Mouse (Mus musculus) inflammation-experienced regulatory T-cells, adult 6 months (primary cell): ENCODE measurements around the gene Nckap5. TPM values are rescaled to one million over a fixed set of nuclear protein-coding genes. Genes with fewer than 3 reads are reported as not detected.
"Not testable (repeated sequence)": the region's sequence is repeated elsewhere in the genome, so short reads cannot be mapped to it uniquely, and the experiment has no call there.

Experiments
- ATAC-seq: one replicate; pipeline ENCODE4 v1.8.0; 2017
- polyA plus RNA-seq, 3 experiments: library from polyadenylated mRNA; unstranded; fragments of 100-300 nt; shearing (Covaris generic); gene quantifications; one replicate each; pipeline ENCODE4 v1.2.1; 2017

Gene Nckap5
- polyA plus RNA-seq, result 1 to 10 TPM in 2 of 3 experiments, under 1 TPM in 1; 0.18 to 1.2 (median 1.1) TPM

DNA sequence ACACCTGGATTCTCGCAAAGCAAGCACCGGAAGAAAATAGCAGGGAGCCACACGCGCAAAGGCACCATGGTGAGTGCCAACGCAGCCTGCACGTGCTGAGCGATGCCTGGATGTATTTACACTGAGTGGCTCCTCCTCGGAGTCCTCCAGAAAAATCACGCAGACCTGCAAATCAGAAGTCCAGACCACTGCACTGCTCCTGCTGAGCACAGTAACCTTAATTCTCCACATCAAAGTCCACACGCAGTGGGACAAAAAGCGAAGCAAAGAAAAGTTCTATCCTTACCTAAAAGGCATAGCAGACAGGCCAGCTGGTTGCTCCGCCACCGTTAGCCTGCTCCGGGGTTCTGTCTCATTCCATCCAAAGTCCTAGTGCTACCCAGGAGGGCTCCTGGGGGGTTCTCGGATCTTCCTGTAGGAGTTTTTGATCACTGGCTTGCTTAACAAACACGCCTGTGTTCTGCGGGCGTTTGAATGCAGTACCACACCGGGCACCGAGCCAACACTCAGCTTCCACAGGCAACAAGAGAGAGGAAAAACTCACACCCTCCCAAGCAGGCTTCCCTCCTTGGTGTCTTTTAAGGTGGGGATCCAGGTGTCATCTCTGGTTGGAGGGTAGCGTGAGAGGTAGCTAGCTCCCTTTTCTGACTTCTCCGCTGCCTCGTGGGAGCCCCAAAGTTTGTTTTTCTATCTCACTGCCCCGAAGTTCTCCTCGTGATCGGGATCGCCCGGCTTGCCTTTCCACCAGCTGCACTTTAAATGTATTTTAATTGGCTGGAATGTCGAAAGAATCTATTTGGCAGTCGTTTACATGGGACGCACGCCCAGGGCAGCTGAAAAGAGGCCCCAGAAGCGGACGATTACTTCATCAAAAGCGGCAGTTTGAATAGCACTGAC, at the start of gene Nckap5:
Gene Nckap5 (minus strand): TSS at position 769 of the 897 bp plus-strand sequence.
- ATAC-seq, result no peak

DNA sequence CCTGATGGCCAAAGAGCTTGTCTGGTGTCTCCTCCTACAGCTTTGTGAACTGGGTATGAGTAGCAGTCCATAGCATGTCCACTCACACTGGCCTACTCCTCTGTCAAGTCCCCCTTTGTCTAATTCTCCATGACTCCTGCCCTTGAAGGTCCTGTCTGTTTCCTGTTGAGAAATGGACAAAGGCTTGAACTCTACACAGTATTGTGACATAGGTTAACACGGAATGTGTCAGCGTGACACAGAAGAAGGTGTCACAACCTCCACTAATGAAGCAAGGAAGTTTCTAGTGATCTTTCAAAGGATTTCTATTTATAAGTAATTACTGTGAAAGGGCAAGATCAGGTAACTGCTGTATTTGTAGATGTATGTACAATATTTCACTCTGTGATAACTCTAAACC, 46.9 kb upstream of the Nckap5 start:
- no peak for ATAC-seq

DNA sequence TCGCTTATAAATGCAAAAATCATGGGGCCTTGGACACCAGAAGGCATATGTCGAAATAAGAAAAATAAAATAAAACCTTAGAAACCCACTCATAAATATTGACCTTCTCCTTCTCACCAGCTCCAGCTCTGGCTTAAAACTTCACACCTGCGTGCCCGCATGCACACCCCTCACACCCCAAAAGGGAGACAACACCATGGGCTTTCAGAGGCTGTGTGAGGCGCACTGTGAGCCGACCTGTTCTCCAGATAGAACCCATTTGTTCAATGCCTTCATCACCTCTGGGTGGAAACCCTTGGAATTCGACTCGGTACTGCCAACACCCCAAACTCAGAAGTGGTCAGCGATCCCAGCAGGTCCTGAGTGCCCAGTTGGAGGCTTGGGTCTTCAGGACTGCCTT, 37.8 kb upstream of the Nckap5 start:
- no peak for ATAC-seq

DNA sequence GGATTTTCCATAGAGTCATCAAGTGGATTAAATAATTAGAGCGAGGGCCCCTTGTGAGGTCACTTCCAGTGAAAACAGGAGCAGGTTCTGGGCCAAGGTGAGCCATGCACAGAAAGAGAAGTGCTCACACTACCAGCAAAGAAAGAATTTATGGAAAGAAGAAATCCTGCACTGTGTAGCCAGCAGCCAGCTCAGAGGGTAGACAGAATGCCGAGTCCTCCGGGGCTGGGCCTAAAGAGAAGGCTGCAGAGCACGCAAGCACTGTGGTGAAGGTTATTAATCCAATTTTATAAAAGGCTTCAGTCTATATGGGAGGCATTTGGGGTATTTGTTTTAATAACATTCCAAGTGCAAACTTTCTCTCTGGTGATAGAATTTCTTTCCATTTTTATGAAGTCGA, 37.3 kb upstream of the Nckap5 start:
- no peak for ATAC-seq

DNA sequence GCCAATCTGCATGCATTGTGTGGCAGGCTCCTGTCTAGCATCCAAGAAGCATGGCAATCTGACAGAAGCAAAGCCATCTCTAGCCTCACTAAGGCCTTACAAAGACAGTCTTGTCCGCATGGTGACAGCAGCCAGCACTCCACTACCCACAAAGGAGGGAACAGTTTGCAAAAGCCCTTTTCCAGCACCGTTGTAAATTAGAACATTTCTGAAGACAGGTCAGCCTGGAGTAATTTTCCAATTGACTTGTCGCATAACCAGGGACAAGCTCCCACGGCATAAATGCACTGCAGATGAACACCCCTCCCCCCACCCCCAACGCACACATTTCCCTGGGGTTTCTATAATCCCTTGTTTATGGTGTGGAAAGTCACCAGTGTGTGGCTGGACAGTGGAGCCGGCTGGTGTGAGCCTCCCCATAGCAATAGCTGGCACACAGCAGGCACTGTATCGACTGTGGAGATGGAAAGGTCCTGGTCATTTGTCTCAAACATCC, 35.0 kb upstream of the Nckap5 start:
- no peak for ATAC-seq

DNA sequence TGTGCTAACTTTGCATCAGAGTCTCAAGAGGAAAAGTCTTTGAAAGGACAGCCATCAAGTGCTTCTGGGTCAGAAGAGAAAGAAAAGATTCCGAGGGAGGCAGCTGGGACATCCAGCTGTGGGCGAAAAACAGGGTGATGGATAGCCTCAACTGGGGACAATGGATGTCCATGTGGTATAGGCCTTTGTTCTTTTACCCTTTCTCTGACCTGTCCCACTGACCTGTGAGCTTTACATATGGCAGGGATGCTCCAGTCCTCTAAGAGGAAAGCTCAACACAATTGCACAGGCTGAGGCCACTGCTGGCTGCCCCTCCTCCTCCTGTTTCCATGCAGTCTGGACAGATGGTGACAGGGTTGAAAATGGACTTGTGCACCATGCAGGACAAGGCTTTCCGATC, 31.2 kb upstream of the Nckap5 start:
- no peak for ATAC-seq

DNA sequence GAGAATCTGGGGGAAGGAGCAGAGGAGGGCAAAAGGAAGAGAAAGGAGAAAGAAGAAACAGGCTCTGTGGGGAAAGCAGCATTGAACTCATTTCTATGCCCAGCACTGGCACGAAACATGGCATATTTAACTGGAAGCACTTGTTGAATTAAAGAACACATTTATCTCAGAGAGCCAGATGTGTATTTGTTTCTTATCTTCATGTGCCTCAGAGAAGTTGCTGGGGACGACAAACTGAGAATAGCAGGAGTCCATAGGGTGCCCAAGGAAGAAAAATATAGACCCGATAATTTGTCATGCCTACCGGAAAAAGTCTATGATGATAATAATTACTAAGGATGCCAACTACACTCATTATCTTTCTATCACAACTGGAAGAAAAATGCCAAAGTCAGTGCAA, 29.9 kb upstream of the Nckap5 start:
- no peak for ATAC-seq

DNA sequence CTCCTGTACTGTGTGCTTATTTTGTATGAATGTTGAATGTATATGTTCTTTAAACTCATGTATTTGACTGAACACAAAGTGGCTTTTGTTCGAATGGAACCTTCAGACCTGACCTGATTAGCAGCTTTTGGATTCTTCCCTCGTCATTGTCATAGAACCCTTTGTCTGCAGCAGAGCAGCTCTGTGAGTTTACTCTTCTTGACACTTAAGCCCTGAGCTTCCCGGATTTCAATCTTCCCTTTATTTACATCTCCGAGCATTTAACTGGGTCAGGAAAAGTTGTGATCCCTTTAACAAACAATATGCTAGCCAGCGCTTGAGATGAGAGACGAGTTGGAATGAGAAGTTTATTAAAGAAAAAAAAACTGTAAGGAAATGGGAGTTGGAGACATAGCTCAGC, 18.9 kb upstream of the Nckap5 start:
- no peak for ATAC-seq

DNA sequence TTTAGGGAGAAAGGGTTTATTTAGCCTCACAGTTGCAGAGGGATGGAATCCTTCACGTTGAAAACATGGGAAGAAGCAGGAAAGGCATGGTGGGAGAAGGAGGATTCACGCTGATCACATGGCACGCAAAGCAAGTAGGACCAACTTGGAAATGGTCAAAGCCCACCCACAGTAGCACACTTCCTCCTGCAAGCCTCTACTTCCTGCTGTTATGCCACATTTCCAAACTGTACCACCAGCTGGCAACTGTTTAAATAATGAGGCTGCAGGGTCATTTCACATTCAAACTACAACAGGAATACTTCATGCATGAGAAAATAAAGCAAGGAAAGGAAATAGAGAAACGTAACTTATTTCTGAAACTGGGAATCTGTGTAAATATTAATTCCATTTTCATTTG, 15.7 kb upstream of the Nckap5 start:
- ATAC-seq, result no peak

DNA sequence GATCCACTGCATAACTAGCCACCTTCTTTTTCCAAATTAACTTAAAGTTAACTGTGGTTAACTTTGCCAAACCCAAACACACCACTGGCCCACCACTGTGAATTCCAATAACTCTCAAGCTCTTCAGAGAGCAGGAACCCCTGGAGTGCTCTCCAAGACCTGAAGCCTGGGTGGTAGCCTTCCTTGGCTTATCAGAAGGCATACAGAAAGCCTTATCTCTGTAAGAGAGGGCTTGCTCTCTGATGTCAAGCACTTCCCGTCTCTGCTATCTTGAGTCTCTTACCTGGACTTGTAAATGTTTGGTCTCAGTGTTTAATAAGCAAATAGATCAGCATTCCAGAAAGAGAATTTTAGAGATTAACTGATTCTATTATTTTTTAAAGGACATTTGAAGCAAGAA, 2.3 kb upstream of the Nckap5 start:
- ATAC-seq, result no peak

DNA sequence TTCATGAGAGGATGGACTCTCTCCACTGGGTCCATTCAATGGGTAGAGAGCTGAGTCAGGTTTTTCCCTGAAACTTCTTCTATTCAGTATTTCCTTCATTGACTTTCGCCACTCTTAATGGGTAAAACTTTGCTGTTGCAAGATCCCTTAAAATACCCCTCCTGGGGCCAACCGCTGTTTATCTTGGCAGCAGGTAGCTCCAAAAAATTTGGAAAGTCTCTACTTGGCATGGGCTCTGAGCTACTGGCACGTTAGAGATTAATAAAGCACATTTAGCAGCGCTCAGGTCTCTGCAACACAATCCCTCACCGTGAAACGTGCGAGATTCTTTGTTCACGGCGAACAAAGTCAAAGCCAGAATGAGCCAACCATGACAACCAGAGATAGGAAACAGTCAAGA, 1.6 kb downstream of the Nckap5 start:
- ATAC-seq, result no peak

DNA sequence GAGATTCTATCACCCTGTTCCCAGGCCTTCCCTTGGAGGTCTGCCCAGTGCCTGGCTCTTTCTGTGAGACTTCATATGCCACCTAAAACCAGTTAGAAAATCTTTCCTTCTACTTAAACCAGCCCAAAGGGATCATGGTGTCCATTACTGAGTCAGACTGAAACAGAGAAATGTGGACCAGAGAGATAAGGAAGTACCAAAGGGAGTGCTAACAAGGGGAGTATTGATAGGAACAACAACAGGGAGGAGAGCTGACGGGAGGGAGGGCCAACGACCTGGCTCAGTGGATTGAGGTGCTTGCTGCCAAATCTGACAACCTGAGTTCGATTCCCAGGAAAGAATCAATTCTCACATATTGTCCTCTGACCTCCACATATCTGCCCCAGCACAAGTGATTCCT, 5.8 kb downstream of the Nckap5 start:
- ATAC-seq, result no peak

DNA sequence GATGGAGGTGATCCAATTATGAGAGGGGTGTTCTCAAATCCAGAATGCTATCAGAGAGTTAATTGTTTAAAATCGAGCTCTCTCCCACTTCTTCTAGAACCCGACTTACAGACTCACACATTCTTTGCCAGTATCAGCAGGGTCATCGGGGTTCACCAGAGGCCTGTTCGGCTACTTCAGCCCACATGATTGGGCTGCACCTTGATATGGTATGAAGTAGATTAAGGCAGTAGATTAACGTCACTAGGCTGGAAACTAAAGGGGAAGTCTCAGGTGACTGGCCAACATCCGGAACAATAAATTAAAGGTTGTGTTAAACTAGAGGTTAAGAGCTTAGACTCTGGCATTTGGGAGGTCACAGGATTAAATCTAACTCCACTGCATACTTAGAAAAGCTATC, 8.4 kb downstream of the Nckap5 start:
- ATAC-seq, result no peak

DNA sequence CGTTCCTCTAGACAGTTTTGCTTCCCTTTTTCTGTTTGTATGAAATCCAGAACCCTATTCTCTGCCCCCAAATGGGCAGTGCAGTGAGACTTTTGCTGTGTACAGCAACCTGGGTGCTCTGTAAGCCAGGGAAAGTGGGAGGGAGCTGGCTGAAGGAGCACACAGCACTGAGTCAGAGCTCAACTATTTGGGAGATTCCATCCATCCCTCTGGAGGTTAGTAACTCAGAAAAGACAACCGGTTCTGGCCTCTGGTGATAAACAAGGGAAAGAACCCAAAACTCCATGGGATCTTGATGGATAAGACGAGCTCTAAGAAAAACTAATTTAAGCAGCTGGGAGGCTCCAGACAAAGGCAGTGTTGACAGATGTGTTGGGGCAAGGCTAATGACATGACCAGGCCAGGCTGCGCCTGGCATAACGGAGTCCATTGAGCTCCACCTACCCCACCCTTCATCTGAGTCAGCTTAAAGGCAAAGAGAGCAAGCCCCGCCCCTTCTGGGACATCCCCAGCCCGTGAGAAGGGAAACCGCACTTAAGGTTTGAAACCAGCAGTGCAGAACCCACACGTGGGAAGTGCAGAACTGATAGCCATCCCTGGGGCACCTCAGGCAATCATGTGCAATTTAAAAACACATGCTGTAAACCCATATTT, 13.1 kb downstream of the Nckap5 start:
- ATAC-seq, result peak; percentile 98

DNA sequence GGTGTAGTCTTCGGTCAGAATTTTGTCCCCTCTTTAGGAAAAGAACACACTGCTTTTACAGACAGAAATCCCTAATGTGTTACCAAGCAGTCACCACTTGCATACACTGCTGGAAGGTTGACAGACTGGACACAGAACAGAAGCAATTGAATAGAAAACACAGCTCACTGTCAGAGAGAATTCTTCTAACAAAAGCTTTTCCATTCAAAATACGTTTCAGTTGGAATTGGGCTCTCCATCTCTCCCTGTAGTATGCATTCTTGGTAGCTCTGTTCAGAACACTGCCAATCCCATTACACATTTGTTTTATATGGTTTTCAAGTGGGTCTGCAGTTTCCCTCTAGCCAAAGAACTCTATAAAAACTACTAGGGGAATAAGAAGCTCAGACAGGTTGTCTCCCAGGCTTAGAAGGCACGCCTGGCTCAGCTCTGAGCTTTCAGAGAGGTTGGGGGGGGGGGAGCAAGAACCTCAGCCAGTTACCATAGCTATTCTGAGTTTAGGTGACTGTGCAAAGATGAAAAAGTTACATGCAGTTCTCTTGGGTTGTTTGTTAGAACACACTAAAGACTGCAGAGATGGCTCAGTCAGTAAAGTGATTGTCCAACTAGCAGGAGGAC, 23.5 kb downstream of the Nckap5 start:
- no peak for ATAC-seq

DNA sequence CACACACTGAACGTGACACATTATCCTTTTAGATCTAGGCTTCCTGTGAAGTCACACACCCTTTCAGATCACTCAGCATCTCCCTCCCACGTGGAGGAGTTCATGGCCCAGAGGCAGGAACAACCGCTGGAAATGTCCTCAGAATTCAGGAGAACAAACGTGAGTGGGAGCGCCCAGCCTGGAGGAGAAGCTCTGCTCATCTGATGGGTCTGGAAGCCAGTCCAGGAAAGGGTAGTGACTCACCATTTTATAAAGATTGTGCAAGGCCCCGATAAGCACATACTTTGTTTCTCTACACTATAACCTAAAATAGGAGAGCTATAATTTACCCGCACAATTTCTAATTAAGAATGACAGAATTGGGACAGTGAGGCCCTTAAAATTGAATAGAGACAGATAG, 24.1 kb downstream of the Nckap5 start:
- ATAC-seq, result no peak

DNA sequence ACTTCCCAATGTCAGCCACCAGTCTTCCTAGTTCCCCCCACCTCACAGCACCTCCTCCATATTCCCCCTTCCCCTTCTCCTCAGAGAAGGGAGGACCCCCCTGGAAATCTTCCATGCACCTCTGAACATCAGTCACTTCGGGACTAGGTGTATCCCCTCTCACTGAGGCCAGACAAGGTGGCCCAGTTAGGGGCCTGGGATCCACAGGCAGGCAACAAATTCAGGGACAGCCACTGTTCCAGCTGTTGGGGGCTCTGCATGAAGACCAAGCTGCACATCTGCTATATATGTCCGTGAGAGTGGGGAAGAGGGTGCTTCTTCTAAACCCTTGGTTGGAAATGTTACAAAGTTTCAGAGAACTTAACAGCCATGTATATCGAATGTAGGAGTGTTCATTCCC, 28.2 kb downstream of the Nckap5 start:
- no peak for ATAC-seq

DNA sequence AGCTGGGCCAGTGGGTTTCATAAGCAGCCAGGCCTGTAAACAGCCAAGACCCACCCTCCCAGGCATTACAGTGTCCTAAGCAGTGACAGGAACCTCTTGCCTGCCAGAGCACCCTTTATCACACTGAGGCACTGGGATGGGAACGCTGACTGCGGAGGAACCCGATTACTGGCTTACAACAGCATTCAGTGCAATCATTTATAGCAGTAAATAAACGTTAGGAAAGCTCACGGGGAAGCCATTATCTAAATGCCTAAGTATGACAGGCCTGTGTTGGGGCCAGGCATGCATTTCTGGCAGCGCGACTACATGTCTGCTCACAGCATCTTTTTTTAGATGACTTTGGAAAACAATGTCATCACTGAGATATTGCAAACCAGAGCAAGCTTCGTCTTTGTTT, 28.9 kb downstream of the Nckap5 start:
- no peak for ATAC-seq

DNA sequence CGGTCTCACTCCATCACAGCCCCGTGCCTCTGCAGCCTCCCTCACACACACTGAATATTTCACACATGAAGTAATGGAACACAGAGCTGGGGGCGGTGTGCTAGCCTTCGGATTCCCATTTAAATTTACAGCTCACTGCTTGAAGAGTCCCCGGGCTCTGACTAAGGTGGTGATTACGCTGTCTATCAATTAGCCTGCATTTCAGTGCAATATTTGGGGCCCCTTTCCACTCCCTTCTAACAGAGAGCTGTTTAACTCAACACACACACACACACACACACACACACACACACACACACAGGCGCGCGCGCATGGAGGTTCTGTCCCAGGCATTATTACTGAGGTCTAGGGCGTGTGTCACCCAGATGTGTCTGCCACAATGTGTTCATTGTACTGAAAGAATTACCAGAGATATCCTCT, 31.2 kb downstream of the Nckap5 start:
- no peak for ATAC-seq

DNA sequence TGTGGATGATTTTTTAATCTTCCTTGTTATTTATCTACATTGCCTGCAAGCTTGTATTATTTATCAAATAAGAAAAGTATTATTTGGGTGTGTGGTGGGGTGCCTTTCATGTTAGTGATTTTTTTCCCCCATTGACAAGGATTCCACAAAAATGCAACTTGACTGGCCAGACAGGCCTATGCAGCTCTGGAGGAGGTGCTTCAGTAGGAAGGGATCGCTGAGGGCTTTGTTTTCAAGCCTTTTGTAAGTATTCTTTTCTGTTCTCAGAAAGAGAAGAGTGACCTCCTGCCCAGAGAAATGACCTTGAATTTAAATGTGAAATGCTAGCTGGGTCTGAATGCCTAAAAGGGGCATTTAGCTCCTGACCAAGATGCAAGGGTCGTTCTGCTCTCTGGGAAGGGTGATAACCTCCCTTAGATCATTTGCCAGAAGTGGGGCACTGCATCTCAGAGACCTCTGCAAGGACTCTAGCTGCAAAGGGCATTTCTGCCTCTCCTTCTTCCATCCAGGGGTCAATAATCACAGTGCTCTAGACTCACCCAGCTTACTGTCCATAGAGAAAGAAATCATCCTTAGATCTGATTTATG, 50.2 kb downstream of the Nckap5 start:
- ATAC-seq, result not testable (repeated sequence)

DNA sequence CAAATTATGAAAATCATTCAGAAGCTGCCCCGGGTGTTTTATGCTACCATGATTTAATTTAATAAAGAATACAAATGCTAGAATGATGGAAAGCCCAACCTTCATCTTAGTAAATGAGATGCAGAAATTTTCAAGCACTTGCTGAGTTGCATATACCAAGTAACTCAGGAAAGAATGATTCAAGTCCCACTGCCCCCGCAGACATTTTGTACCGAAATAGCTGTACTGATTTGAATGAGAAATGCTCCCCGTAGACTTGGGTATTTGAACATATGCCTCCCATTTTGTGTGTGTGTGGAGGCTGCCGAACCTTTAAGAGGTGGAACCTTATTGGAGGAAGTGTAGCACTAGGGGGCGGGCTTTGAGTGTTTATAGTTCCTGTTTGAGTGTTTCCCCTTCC, 56.7 kb downstream of the Nckap5 start:
- ATAC-seq, result not testable (repeated sequence)

DNA sequence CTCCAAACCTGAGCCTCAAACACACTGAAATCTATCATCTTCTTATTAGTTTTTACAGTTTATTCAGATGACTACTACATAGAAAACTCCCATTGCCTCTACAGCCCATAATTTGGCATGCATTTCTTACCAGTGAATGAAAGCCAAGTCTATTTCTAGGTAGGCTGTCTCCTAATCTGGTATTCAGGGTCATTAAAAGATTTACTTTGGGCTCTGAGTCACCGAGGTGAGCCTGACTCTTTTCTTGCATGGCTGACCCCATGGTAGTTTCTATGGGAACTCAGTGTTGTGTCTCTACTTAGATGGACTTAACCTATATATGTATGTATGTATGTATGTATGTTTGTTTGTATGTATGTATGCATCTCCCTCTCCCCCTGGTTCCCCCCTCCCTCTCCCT, 63.6 kb downstream of the Nckap5 start:
- ATAC-seq, result no peak

DNA sequence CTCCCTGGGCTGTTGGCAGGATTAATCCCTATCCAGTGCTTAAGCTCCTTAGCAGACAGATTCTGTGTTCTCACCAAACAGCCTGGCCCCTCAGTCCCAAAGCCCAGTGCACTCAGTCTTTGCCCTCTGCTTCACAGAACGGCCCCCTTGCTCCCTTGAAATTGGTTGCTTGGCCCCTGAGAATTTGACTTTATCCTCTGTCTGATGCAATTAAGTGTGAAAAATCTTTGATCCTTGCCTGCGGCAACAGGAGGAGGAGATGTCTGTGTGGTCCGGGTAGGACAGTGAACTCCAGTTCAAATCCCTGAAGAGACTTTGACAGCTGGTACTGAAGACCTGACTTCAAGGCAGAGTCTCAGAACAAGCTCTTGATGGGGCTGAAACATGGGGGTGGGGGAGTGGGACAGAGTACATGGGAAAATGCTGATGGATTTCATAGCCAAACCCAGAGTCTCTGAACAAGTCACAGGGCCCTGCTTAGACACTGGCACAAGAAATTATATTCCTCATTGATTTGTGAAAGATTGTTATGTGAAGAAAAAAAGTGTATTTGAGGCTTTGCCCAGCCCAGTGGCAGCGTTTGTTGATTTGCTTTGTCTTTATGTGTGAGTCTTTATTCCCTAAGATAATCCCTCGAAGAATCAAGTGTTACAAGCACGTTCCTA, 65.0 kb downstream of the Nckap5 start:
- ATAC-seq, result no peak
